Mouse (Mus musculus) thymus, postnatal 0 days (tissue): Measurements from ENCODE around the gene Dtymk. TPM values are rescaled to one million over a fixed set of nuclear protein-coding genes. Genes with fewer than 3 reads are reported as not detected.

Source experiments
- DNase-seq: peaks from one replicate; pipeline ENCODE4 v3.0.0-alpha.2; 2015; ENCODE audit warnings: low spot score
- polyA plus RNA-seq: library from polyadenylated mRNA; unstranded; fragments of >200 nt; fragmentation: Nextera tagmentation; extraction: Ambion mirVana; gene quantifications from 2 replicates; pipeline ENCODE4 v1.2.1, GENCODE M21; 2015

Gene Dtymk
- polyA plus RNA-seq, 1 experiment from 2014 or later = 313 TPM

DNA sequence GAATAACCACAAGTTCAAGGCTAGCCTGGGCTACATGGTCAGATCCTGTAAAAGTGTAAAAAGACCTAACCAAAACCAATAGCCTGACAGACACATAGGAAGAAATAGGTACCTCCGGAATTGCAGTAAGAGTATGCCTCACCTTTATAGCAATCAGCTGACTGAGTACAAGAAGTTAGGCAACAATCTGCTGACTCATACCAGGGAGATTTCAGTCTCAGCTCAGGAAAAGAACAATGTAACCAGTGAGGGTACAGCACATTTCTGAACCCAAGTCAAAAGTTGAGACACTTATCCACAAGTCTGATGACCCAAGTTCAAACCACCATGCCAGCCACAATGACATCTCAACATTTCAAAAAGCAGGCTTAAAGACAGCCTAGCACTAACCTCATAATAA, 53.2 kb downstream of the Dtymk start:
- DNase-seq = no peak

- no peak for DNase-seq
Measured at GRCm38 (mm10) chr1:93746179-93746578, 55.6 kb downstream of the Dtymk start.

GRCm38 (mm10) chr1:93742910-93743309, 58.8 kb downstream of the Dtymk start:
- peak; percentile 8 for DNase-seq

Other genes starting within 250 kb of the Dtymk start
- 79.1 and 82.9 TPM in 2 replicates for gene Stk25, start 143.3 kb downstream of the Dtymk start, polyA plus RNA-seq
- 32.3 and 39.8 TPM in 2 replicates for gene Bok, start 116.3 kb downstream of the Dtymk start, polyA plus RNA-seq
- 72.8 and 76.0 TPM in 2 replicates for gene Atg4b, start 50.4 kb downstream of the Dtymk start, polyA plus RNA-seq
- gene Thap4, start 47.1 kb downstream of the Dtymk start, polyA plus RNA-seq = 30.6 and 31.6 TPM in 2 replicates
- gene Ing5, start 2.0 kb upstream of the Dtymk start, polyA plus RNA-seq = 14.2 and 15.0 TPM in 2 replicates
- 7.6 and 8.4 TPM in 2 replicates for gene D2hgdh, start 23.0 kb upstream of the Dtymk start, polyA plus RNA-seq
- gene Gal3st2, start 59.4 kb upstream of the Dtymk start, polyA plus RNA-seq = 0.46 and 0.57 TPM in 2 replicates
- 0.20 and 0.24 TPM in 2 replicates for gene Gal3st2b, start 116.4 kb upstream of the Dtymk start, polyA plus RNA-seq
- 0.01 and 0.03 TPM in 2 replicates for gene Gal3st2c, start 188.6 kb upstream of the Dtymk start, polyA plus RNA-seq
- not detected in 2 replicates for gene Neu4, start 218.5 kb upstream of the Dtymk start, polyA plus RNA-seq